Mouse (Mus musculus): ENCODE results near the gene Iqgap2.

GRCm38 (mm10) chr13:95616512-95616911, 275.2 kb downstream of the Iqgap2 start:
- TF ChIP-seq CTCF (IDR thresholded peaks at IDR 0.05; ENCODE audit: extremely low read depth, insufficient read depth, low read length) (no peak), POLR2A (IDR thresholded peaks at IDR 0.05; ENCODE audit: extremely low read depth, insufficient read depth, low read length) (no peak)

Data from cortical plate, adult 2 months (tissue).